Mouse (Mus musculus) lung, embryonic 15.5 days (tissue): ENCODE results near the gene Entpd1. TPM values are rescaled to one million over a fixed set of nuclear protein-coding genes. Genes with fewer than 3 reads are reported as not detected.

Experiments used
- ATAC-seq: fragments of 200-750 bp; cut with Nextera tagmentation; 2 replicates; pipeline ENCODE4 v1.8.0; 2017; ENCODE audit warnings: moderate number of reproducible peaks, borderline replicate concordance; ENCODE audit not compliant: low FRiP score, low TSS enrichment; ENCODE audit errors: extremely low read depth
- H3K27ac ChIP-seq: fragments of 300-500 bp; sonication (generic); 2 replicates; pipeline ENCODE4 v1.5.1; 2015; ENCODE audit warnings: moderate library complexity, mild to moderate bottlenecking, inconsistent platforms
- H3K27me3 ChIP-seq: fragments of 300-500 bp; sonication (generic); 2 replicates; pipeline ENCODE4 v1.6.1; 2015; ENCODE audit warnings: inconsistent platforms
- H3K36me3 ChIP-seq: fragments of 300-500 bp; sonication (generic); 2 replicates; pipeline ENCODE4 v1.6.1; 2015; ENCODE audit warnings: inconsistent platforms
- H3K4me1 ChIP-seq: fragments of 300-500 bp; sonication (generic); 2 replicates; pipeline ENCODE4 v1.6.1; 2015; ENCODE audit warnings: inconsistent platforms
- H3K4me2 ChIP-seq: fragments of 300-500 bp; sonication (generic); 2 replicates; pipeline ENCODE4 v1.6.1; 2015; ENCODE audit warnings: inconsistent platforms, mild to moderate bottlenecking, moderate library complexity
- H3K4me3 ChIP-seq: fragments of 300-500 bp; sonication (generic); 2 replicates; pipeline ENCODE4 v1.5.1; 2015; ENCODE audit warnings: mild to moderate bottlenecking, inconsistent platforms
- H3K9ac ChIP-seq: fragments of 300-500 bp; sonication (generic); 2 replicates; pipeline ENCODE4 v1.6.1; 2015; ENCODE audit warnings: inconsistent platforms
- H3K9me3 ChIP-seq: fragments of 300-500 bp; sonication (generic); 2 replicates; pipeline ENCODE4 v1.6.1; 2016; ENCODE audit warnings: inconsistent platforms
- WGBS: fragments of 180-500 bp; shearing (Covaris S2); methylation state at CpG from one replicate; pipeline ENCODE4 v1.1.7; 2015; 5-methylcytosine and 5-hydroxymethylcytosine counted together
- polyA plus RNA-seq: library from polyadenylated mRNA; unstranded; fragments of >200 nt; fragmentation: Nextera tagmentation; extraction: Ambion mirVana; gene quantifications from 2 replicates; pipeline ENCODE4 v1.2.1, GENCODE M21; 2015

Gene Entpd1
- polyA plus RNA-seq, 1 experiment from 2014 or later, result 16.1 TPM

DNA sequence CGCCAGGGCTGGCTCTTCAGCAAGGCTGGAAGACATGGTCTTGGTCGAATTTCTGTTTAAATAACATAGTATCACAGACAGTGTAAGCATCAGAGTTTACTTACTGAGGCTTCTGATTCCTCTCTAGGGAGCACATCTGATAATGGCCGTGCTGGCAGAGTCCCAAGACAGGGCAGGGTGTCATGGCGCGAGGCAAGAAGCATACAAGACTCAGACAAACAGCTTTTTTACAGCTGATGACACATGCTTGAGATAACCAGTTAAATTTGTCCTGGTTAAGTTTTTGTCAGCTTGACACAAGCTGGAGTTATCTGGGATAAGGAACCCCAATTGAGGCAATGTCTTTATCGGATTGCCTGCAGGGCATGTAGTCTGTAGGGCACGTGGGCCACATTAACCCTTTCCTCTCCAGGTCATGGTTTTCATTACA lies 157.2 kb downstream of the Entpd1 start:
- Histone ChIP-seq H3K4me3 (no peak overlapping the region), H3K36me3 (no peaks in the 10 kb centered on the region), H3K4me1 (peaks cover 14% of the 10 kb centered on the region), H3K27ac (no peak overlapping the region), H3K9ac (no peak overlapping the region), H3K9me3 (no peaks in the 10 kb centered on the region), H3K27me3 (no peaks in the 10 kb centered on the region), H3K4me2 (no peak overlapping the region)
- ATAC-seq, result peak; percentile 42; the same call in 1 of the 2 replicates
- 13% methylated on average over 7 of the region's 7 CpGs for WGBS

DNA sequence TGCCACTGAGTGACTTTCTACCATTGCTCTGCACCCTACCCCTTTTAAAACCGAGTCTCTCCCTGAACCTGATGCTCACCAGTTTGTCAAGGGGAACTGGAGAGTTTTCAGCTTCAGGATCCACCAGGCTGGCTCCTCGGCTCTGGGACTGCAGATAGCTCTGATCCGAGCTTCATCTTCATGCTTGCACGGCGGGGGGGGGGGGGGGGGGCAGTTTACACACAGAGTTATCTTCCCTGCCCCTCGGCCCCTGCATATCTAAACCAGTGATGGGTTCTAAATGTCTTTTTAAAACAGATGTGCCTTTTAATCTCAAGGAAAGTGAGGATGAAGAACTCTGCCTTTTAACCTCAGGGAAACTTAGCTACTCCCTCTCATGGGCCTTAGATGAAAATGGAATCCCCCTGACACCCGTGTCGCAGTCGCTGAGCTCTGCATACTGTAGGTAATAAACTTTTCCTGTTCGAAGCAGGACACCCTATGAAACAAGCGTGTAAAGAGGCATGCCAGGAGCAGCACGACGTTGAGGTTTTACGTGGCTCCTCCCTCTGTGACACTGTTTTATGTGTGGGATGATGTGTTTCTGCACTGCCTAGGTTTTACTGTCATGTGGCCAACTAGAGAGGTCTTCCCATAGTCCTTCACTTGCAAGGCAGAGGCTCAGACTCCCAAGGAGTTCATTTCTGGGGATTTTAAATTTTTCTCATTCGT lies 176.0 kb downstream of the Entpd1 start:
- 48% methylated on average over 15 of the region's 15 CpGs for WGBS

DNA sequence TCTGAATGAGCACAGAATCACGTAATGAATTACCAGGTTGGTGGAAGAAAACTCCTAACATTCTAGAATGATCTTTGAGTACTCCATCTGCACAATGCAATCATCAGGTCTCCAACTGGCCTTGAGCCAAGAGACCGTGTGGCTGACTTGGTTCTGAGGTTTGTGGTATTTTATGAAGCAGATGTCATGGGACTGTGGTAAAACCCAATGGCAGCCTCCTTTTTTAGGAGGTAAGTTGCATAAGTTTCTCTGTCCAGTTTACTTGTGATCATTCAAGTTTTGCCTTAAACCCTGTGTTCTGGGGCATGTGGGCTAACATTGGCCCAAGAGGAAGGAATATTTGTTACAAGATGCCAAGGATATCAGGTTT lies 176.5 kb downstream of the Entpd1 start:
- Histone ChIP-seq H3K4me2 (no peak overlapping the region), H3K27me3 (no peaks in the 10 kb centered on the region), H3K4me3 (no peak overlapping the region), H3K27ac (no peak overlapping the region), H3K36me3 (no peaks in the 10 kb centered on the region), H3K9me3 (no peaks in the 10 kb centered on the region), H3K9ac (no peak overlapping the region), H3K4me1 (no peaks in the 10 kb centered on the region)
- no peak for ATAC-seq
- WGBS, result 53% methylated on average over 2 of the region's 2 CpGs

More for the DNA sequence above, 176.0 kb downstream of the Entpd1 start:
- H3K36me3 ChIP-seq, result no peaks in the 10 kb centered on the region
- ATAC-seq, result no peak
- no peak overlapping the region for H3K4me3 ChIP-seq
- no peaks in the 10 kb centered on the region for H3K4me1 ChIP-seq
- H3K27ac ChIP-seq, result no peak overlapping the region
- H3K9me3 ChIP-seq, result no peaks in the 10 kb centered on the region
- H3K4me2 ChIP-seq, result no peak overlapping the region
- H3K27me3 ChIP-seq, result no peaks in the 10 kb centered on the region
- H3K9ac ChIP-seq, result no peak overlapping the region

Other genes with a start within 250 kb of the Entpd1 start
- gene Sorbs1, start 98.6 kb upstream of the Entpd1 start, polyA plus RNA-seq, result 44.8 and 45.6 TPM in 2 replicates
- 59.3 and 60.8 TPM in 2 replicates for gene Aldh18a1, start 23.9 kb upstream of the Entpd1 start, polyA plus RNA-seq
- 10.8 and 11.8 TPM in 2 replicates for gene Tctn3, start 133 bp upstream of the Entpd1 start, polyA plus RNA-seq
- 0.04 and 0.17 TPM in 2 replicates for gene Cc2d2b, start 136.4 kb downstream of the Entpd1 start, polyA plus RNA-seq
- gene Ccnj, start 218.9 kb downstream of the Entpd1 start, polyA plus RNA-seq, result 15.1 and 15.2 TPM in 2 replicates